Mouse (Mus musculus): Measurements from ENCODE around the gene Ubtd2.

GRCm38 (mm10) chr11:32530151-32530550 is 75.0 kb downstream of the Ubtd2 start:
- peak; percentile 45 for TF ChIP-seq CTCF (IDR thresholded peaks at IDR 0.05; ENCODE audit: low read depth)
- no peak for TF ChIP-seq EP300 (IDR thresholded peaks at IDR 0.05; ENCODE audit: low read depth)

All from heart, postnatal 0 days (tissue).